19 mouse cellular contexts compared by ENCODE assay signal in genomic region chr2:126274311-126274710, GRCm38 (mm10). TPM values are rescaled to one million over a fixed set of nuclear protein-coding genes. Genes with fewer than 3 reads are reported as not detected.
"Had no signal": no experiment of that assay in that cellular context is flagged by ENCODE, and none has a peak within 500 bp of the region (broad histone marks: within the 10 kb centered on the region; RNA-seq: fewer than 3 reads in every experiment).

No protein-coding gene starts in this region.

- H3K4me3 ChIP-seq: limb, embryonic 13.5 days; liver, embryonic 12.5 days; lung, embryonic 15.5 days; midbrain, embryonic 13.5 days; myocyte; neural tube, embryonic 15.5 days had no signal

- H3K27ac ChIP-seq: kidney, postnatal 0 days; limb, embryonic 13.5 days; liver, embryonic 12.5 days; lung, embryonic 15.5 days; midbrain, embryonic 13.5 days; neural tube, embryonic 15.5 days had no signal

- H3K27me3 ChIP-seq: limb, embryonic 13.5 days; liver, embryonic 12.5 days; lung, embryonic 15.5 days; midbrain, embryonic 13.5 days; neural tube, embryonic 15.5 days had no signal

- H3K4me2 ChIP-seq: limb, embryonic 13.5 days; liver, embryonic 12.5 days; lung, embryonic 15.5 days; midbrain, embryonic 13.5 days; neural tube, embryonic 15.5 days had no signal

- H3K4me1 ChIP-seq: liver, embryonic 12.5 days; lung, embryonic 15.5 days; midbrain, embryonic 13.5 days; neural tube, embryonic 15.5 days had no signal

- DNase-seq: kidney, adult 8-10 months; kidney, postnatal 36 days; lung, postnatal 14 days; right cerebral cortex, adult 18-20 months; right cerebral cortex, postnatal 25 days; thymus, adult 2 months; thymus, postnatal 36 days had no signal

- ATAC-seq: liver, embryonic 12.5 days; midbrain, embryonic 13.5 days had no signal

- H3K9me3 ChIP-seq: limb, embryonic 13.5 days; liver, embryonic 12.5 days; lung, embryonic 15.5 days; midbrain, embryonic 13.5 days; neural tube, embryonic 15.5 days had no signal

- H3K36me3 ChIP-seq: limb, embryonic 13.5 days; liver, embryonic 12.5 days; lung, embryonic 15.5 days; midbrain, embryonic 13.5 days; neural tube, embryonic 15.5 days had no signal

- H3K9ac ChIP-seq: limb, embryonic 13.5 days; liver, embryonic 12.5 days; lung, embryonic 15.5 days; midbrain, embryonic 13.5 days; neural tube, embryonic 15.5 days had no signal

RNA-seq across cellular contexts. Expression of gene Gm17555, which starts 59.4 kb away (rescaled TPM):
- total RNA-seq: layer of hippocampus, adult 18-20 months; layer of hippocampus, postnatal 10 days; left cerebral cortex, postnatal 36 days had no signal
- polyA plus RNA-seq: kidney, postnatal 0 days; limb, embryonic 13.5 days; liver, embryonic 12.5 days; liver, embryonic 16.5 days; lung, embryonic 15.5 days; midbrain, embryonic 13.5 days; myocyte; neural tube, embryonic 11.5 days; neural tube, embryonic 15.5 days; thymus, adult 2 months had no signal
